Mouse (Mus musculus) embryonic fibroblast, embryonic 13.5 days (primary cell): ENCODE data around the gene Tceal9.

ENCODE experiments used
- CTCF ChIP-seq: IDR thresholded peaks from 2 replicates; pipeline ENCODE4 v1.5.1; 2011; ENCODE audit warnings: mild to moderate bottlenecking, control low read depth, low read length, moderate library complexity, borderline replicate concordance; ENCODE audit not compliant: insufficient read depth
- POLR2A ChIP-seq: IDR thresholded peaks from 2 replicates; pipeline ENCODE4 v1.6.1; 2011; ENCODE audit warnings: low read depth, mild to moderate bottlenecking, control low read depth, low read length, moderate library complexity

- TF ChIP-seq CTCF (no peak), POLR2A (no peak)
These were observed 30.5 kb downstream of the Tceal9 start for GRCm38 (mm10) chrX:136275386-136275785.
